Mouse (Mus musculus): Measurements from ENCODE around the gene Hsd17b14. TPM values are rescaled to one million over a fixed set of nuclear protein-coding genes. Genes with fewer than 3 reads are reported as not detected.
A peak's percentile ranks its signal among the peaks of the same experiment; 100 is the strongest.

Gene Hsd17b14
- polyA plus RNA-seq, 1 experiment from 2014 or later, result 0.43 TPM

- H3K9me3 ChIP-seq (replicated peaks), result no peaks in the 10 kb centered on the region
- DNase-seq (ENCODE audit: low spot score), result no peak
- 54% methylated on average over 18 of the region's 18 CpGs for WGBS
- no peak overlapping the region for H3K27ac ChIP-seq (replicated peaks)
- no peak overlapping the region for H3K4me3 ChIP-seq
- H3K27me3 ChIP-seq (ENCODE audit: low read depth, poor library complexity, severe bottlenecking), result no peaks in the 10 kb centered on the region
- H3K36me3 ChIP-seq, result no peaks in the 10 kb centered on the region
- H3K4me1 ChIP-seq, result peaks cover 15% of the 10 kb centered on the region
These were observed 44.5 kb downstream of the Hsd17b14 start for GRCm38 (mm10) chr7:45598960-45599879.

GRCm38 (mm10) chr7:45605704-45606289, 51.1 kb downstream of the Hsd17b14 start:
- Histone ChIP-seq H3K4me3 (no peak overlapping the region), H3K27ac (replicated peaks) (no peak overlapping the region), H3K4me1 (peaks cover 8% of the 10 kb centered on the region), H3K36me3 (no peaks in the 10 kb centered on the region), H3K9me3 (replicated peaks) (no peaks in the 10 kb centered on the region), H3K27me3 (ENCODE audit: low read depth, poor library complexity, severe bottlenecking) (no peaks in the 10 kb centered on the region)
- WGBS, result 87% methylated on average over 9 of the region's 9 CpGs
- no peak for DNase-seq (ENCODE audit: low spot score)

GRCm38 (mm10) chr7:45609511-45609910, 54.8 kb downstream of the Hsd17b14 start:
- no peak for DNase-seq (ENCODE audit: low spot score)
- no peaks in the 10 kb centered on the region for H3K4me1 ChIP-seq
- no peak overlapping the region for H3K4me3 ChIP-seq
- H3K27ac ChIP-seq (replicated peaks), result no peak overlapping the region
- 72% methylated on average over 1 of the region's 1 CpGs for WGBS
- no peaks in the 10 kb centered on the region for H3K9me3 ChIP-seq (replicated peaks)
- H3K36me3 ChIP-seq, result no peaks in the 10 kb centered on the region
- H3K27me3 ChIP-seq (ENCODE audit: low read depth, poor library complexity, severe bottlenecking), result peaks cover 5% of the 10 kb centered on the region; the same call in 1 of the 2 replicates

GRCm38 (mm10) chr7:45616277-45616676, 61.6 kb downstream of the Hsd17b14 start:
- 21% methylated on average over 6 of the region's 6 CpGs for WGBS
- DNase-seq (ENCODE audit: low spot score), result no peak
- Histone ChIP-seq H3K4me1 (peaks cover 12% of the 10 kb centered on the region), H3K9me3 (replicated peaks) (no peaks in the 10 kb centered on the region), H3K27ac (replicated peaks) (no peak overlapping the region), H3K27me3 (ENCODE audit: low read depth, poor library complexity, severe bottlenecking) (peaks cover 59% of the 10 kb centered on the region), H3K36me3 (no peaks in the 10 kb centered on the region), H3K4me3 (no peak overlapping the region)

GRCm38 (mm10) chr7:45617042-45617695, 62.5 kb downstream of the Hsd17b14 start, which contains the start of gene Fut1:
TSS of gene Fut1 (plus strand) at chr7:45617289.
- no peak for DNase-seq (ENCODE audit: low spot score)
- peak within 1 kb of the TSS; percentile 12; the same call in 1 of the 2 replicates for H3K4me3 ChIP-seq
- no peaks in the 10 kb centered on the region for H3K36me3 ChIP-seq
- no peak within 1 kb of the TSS for H3K27ac ChIP-seq (replicated peaks)
- peaks cover 59% of the 10 kb centered on the region for H3K27me3 ChIP-seq (ENCODE audit: low read depth, poor library complexity, severe bottlenecking)
- 6% methylated on average over 31 of the region's 31 CpGs for WGBS
- peaks cover 12% of the 10 kb centered on the region for H3K4me1 ChIP-seq
- no peaks in the 10 kb centered on the region for H3K9me3 ChIP-seq (replicated peaks)

Other genes with a start within 250 kb of the Hsd17b14 start
- gene Trpm4, start 221.1 kb upstream of the Hsd17b14 start, polyA plus RNA-seq (2016; fragmentation: Nextera tagmentation; extraction: Ambion mirVana), result 7.0 and 9.6 TPM in 2 replicates
- 0.12 and 0.29 TPM in 2 replicates for gene Hrc, start 219.6 kb upstream of the Hsd17b14 start, polyA plus RNA-seq (2016; fragmentation: Nextera tagmentation; extraction: Ambion mirVana)
- gene Ppfia3, start 187.9 kb upstream of the Hsd17b14 start, polyA plus RNA-seq (2016; fragmentation: Nextera tagmentation; extraction: Ambion mirVana), result 6.4 and 7.4 TPM in 2 replicates
- gene Lin7b, start 184.3 kb upstream of the Hsd17b14 start, polyA plus RNA-seq (2016; fragmentation: Nextera tagmentation; extraction: Ambion mirVana), result 1.0 and 1.4 TPM in 2 replicates
- gene Snrnp70, start 159.2 kb upstream of the Hsd17b14 start, polyA plus RNA-seq (2016; fragmentation: Nextera tagmentation; extraction: Ambion mirVana), result 254 and 268 TPM in 2 replicates
- gene Kcna7, start 149.2 kb upstream of the Hsd17b14 start, polyA plus RNA-seq (2016; fragmentation: Nextera tagmentation; extraction: Ambion mirVana), result not detected in 2 replicates
- gene Ntf5, start 141.2 kb upstream of the Hsd17b14 start, polyA plus RNA-seq (2016; fragmentation: Nextera tagmentation; extraction: Ambion mirVana), result 0.51 and 0.61 TPM in 2 replicates
- gene Lhb, start 134.1 kb upstream of the Hsd17b14 start, polyA plus RNA-seq (2016; fragmentation: Nextera tagmentation; extraction: Ambion mirVana), result not detected in 2 replicates
- gene Gys1, start 120.0 kb upstream of the Hsd17b14 start, polyA plus RNA-seq (2016; fragmentation: Nextera tagmentation; extraction: Ambion mirVana), result 41.7 and 41.9 TPM in 2 replicates
- gene Ruvbl2, start 116.8 kb upstream of the Hsd17b14 start, polyA plus RNA-seq (2016; fragmentation: Nextera tagmentation; extraction: Ambion mirVana), result 202 and 222 TPM in 2 replicates
- 5,695 and 6,139 TPM in 2 replicates for gene Ftl1, start 95.0 kb upstream of the Hsd17b14 start, polyA plus RNA-seq (2016; fragmentation: Nextera tagmentation; extraction: Ambion mirVana)
- 240 and 265 TPM in 2 replicates for gene Bax, start 88.0 kb upstream of the Hsd17b14 start, polyA plus RNA-seq (2016; fragmentation: Nextera tagmentation; extraction: Ambion mirVana)
- gene Tulp2, start 73.0 kb upstream of the Hsd17b14 start, polyA plus RNA-seq (2016; fragmentation: Nextera tagmentation; extraction: Ambion mirVana), result 0.15 and 0.21 TPM in 2 replicates
- 0.34 TPM in 1 of 2 replicates, not detected in the other for gene Gm45808, start 68.1 kb upstream of the Hsd17b14 start, polyA plus RNA-seq (2016; fragmentation: Nextera tagmentation; extraction: Ambion mirVana)
- 6.0 and 6.8 TPM in 2 replicates for gene Dhdh, start 66.1 kb upstream of the Hsd17b14 start, polyA plus RNA-seq (2016; fragmentation: Nextera tagmentation; extraction: Ambion mirVana)
- 105 and 112 TPM in 2 replicates for gene Nucb1, start 44.5 kb upstream of the Hsd17b14 start, polyA plus RNA-seq (2016; fragmentation: Nextera tagmentation; extraction: Ambion mirVana)
- 15.0 and 18.6 TPM in 2 replicates for gene Ppp1r15a, start 28.6 kb upstream of the Hsd17b14 start, polyA plus RNA-seq (2016; fragmentation: Nextera tagmentation; extraction: Ambion mirVana)
- gene Plekha4, start 28.6 kb upstream of the Hsd17b14 start, polyA plus RNA-seq (2016; fragmentation: Nextera tagmentation; extraction: Ambion mirVana), result 0.78 and 1.1 TPM in 2 replicates
- gene Bcat2, start 15.3 kb downstream of the Hsd17b14 start, polyA plus RNA-seq (2016; fragmentation: Nextera tagmentation; extraction: Ambion mirVana), result 32.2 and 38.2 TPM in 2 replicates
- gene Fgf21, start 60.6 kb downstream of the Hsd17b14 start, polyA plus RNA-seq (2016; fragmentation: Nextera tagmentation; extraction: Ambion mirVana), result not detected in 2 replicates
- not detected in 2 replicates for gene Fut1, start 62.4 kb downstream of the Hsd17b14 start, polyA plus RNA-seq (2016; fragmentation: Nextera tagmentation; extraction: Ambion mirVana)
- 0.16 TPM in 1 of 2 replicates, not detected in the other for gene Izumo1, start 66.9 kb downstream of the Hsd17b14 start, polyA plus RNA-seq (2016; fragmentation: Nextera tagmentation; extraction: Ambion mirVana)
- gene Rasip1, start 72.6 kb downstream of the Hsd17b14 start, polyA plus RNA-seq (2016; fragmentation: Nextera tagmentation; extraction: Ambion mirVana), result 4.8 and 5.5 TPM in 2 replicates
- gene Mamstr, start 85.1 kb downstream of the Hsd17b14 start, polyA plus RNA-seq (2016; fragmentation: Nextera tagmentation; extraction: Ambion mirVana), result 2.1 and 3.3 TPM in 2 replicates
- 0.05 TPM in 1 of 2 replicates, not detected in the other for gene Fut2, start 111.5 kb downstream of the Hsd17b14 start, polyA plus RNA-seq (2016; fragmentation: Nextera tagmentation; extraction: Ambion mirVana)
- 0.46 and 0.48 TPM in 2 replicates for gene Ntn5, start 129.1 kb downstream of the Hsd17b14 start, polyA plus RNA-seq (2016; fragmentation: Nextera tagmentation; extraction: Ambion mirVana)
- gene Sec1, start 139.5 kb downstream of the Hsd17b14 start, polyA plus RNA-seq (2016; fragmentation: Nextera tagmentation; extraction: Ambion mirVana), result 0.32 and 0.34 TPM in 2 replicates
- gene Car11, start 144.9 kb downstream of the Hsd17b14 start, polyA plus RNA-seq (2016; fragmentation: Nextera tagmentation; extraction: Ambion mirVana), result 4.6 and 4.9 TPM in 2 replicates
- gene Dbp, start 150.2 kb downstream of the Hsd17b14 start, polyA plus RNA-seq (2016; fragmentation: Nextera tagmentation; extraction: Ambion mirVana), result 2.1 and 2.9 TPM in 2 replicates
- gene Rpl18, start 160.6 kb downstream of the Hsd17b14 start, polyA plus RNA-seq (2016; fragmentation: Nextera tagmentation; extraction: Ambion mirVana), result 965 and 1,116 TPM in 2 replicates
- 32.3 and 32.8 TPM in 2 replicates for gene Sphk2, start 163.1 kb downstream of the Hsd17b14 start, polyA plus RNA-seq (2016; fragmentation: Nextera tagmentation; extraction: Ambion mirVana)
- 1.7 and 2.0 TPM in 2 replicates for gene Fam83e, start 166.3 kb downstream of the Hsd17b14 start, polyA plus RNA-seq (2016; fragmentation: Nextera tagmentation; extraction: Ambion mirVana)
- gene Spaca4, start 170.9 kb downstream of the Hsd17b14 start, polyA plus RNA-seq (2016; fragmentation: Nextera tagmentation; extraction: Ambion mirVana), result not detected in 2 replicates
- 2.3 and 3.3 TPM in 2 replicates for gene Lmtk3, start 228.8 kb downstream of the Hsd17b14 start, polyA plus RNA-seq (2016; fragmentation: Nextera tagmentation; extraction: Ambion mirVana)
- gene Sult2b1, start 229.8 kb downstream of the Hsd17b14 start, polyA plus RNA-seq (2016; fragmentation: Nextera tagmentation; extraction: Ambion mirVana), result 1.1 and 1.5 TPM in 2 replicates